Mouse (Mus musculus): ENCODE results near the gene Sestd1. TPM values are rescaled to one million over a fixed set of nuclear protein-coding genes. Genes with fewer than 3 reads are reported as not detected.

Sestd1 gene
- polyA plus RNA-seq, 1 experiment from 2014 or later: 17.3 TPM

GRCm38 (mm10) chr2:77148215-77148614 is 132.2 kb downstream of the Sestd1 start:
- 43% methylated on average over 4 of the region's 4 CpGs for WGBS
- no peaks in the 10 kb centered on the region for H3K9me3 ChIP-seq
- H3K27me3 ChIP-seq: no peaks in the 10 kb centered on the region
- H3K9ac ChIP-seq: no peak overlapping the region
- no peaks in the 10 kb centered on the region for H3K36me3 ChIP-seq
- H3K27ac ChIP-seq: no peak overlapping the region
- no peak for ATAC-seq (ENCODE audit: insufficient number of reproducible peaks, low FRiP score, low TSS enrichment, low read depth)
- H3K4me2 ChIP-seq: no peak overlapping the region
- H3K4me3 ChIP-seq: no peak overlapping the region
- H3K4me1 ChIP-seq: peaks cover 3% of the 10 kb centered on the region; the same call in 1 of the 2 replicates

- Histone ChIP-seq H3K9ac (no peak overlapping the region), H3K4me3 (no peak overlapping the region), H3K4me1 (peaks cover 3% of the 10 kb centered on the region; the same call in 1 of the 2 replicates), H3K9me3 (no peaks in the 10 kb centered on the region), H3K4me2 (no peak overlapping the region), H3K27me3 (no peaks in the 10 kb centered on the region), H3K36me3 (no peaks in the 10 kb centered on the region), H3K27ac (no peak overlapping the region)
- no peak for ATAC-seq (ENCODE audit: insufficient number of reproducible peaks, low FRiP score, low TSS enrichment, low read depth)
- WGBS: 73% methylated on average over 2 of the region's 2 CpGs
Measured at GRCm38 (mm10) chr2:77146968-77147367, 133.4 kb downstream of the Sestd1 start.

- ATAC-seq (ENCODE audit: insufficient number of reproducible peaks, low FRiP score, low TSS enrichment, low read depth): no peak
- Histone ChIP-seq H3K36me3 (no peaks in the 10 kb centered on the region), H3K9ac (no peak overlapping the region), H3K4me2 (no peak overlapping the region), H3K27me3 (no peaks in the 10 kb centered on the region), H3K27ac (no peak overlapping the region), H3K4me3 (no peak overlapping the region), H3K4me1 (peaks cover 3% of the 10 kb centered on the region; the same call in 1 of the 2 replicates), H3K9me3 (no peaks in the 10 kb centered on the region)
- WGBS: 58% methylated on average over 3 of the region's 3 CpGs
Measured at GRCm38 (mm10) chr2:77146291-77146690, 134.1 kb downstream of the Sestd1 start.

GRCm38 (mm10) chr2:77143536-77143935 is 136.9 kb downstream of the Sestd1 start:
- no peaks in the 10 kb centered on the region for H3K27me3 ChIP-seq
- no peaks in the 10 kb centered on the region for H3K36me3 ChIP-seq
- peaks cover 3% of the 10 kb centered on the region; the same call in 1 of the 2 replicates for H3K4me1 ChIP-seq
- H3K9me3 ChIP-seq: no peaks in the 10 kb centered on the region
- H3K4me3 ChIP-seq: no peak overlapping the region
- 45% methylated on average over 6 of the region's 6 CpGs for WGBS
- no peak overlapping the region for H3K27ac ChIP-seq
- ATAC-seq (ENCODE audit: insufficient number of reproducible peaks, low FRiP score, low TSS enrichment, low read depth): no peak
- H3K9ac ChIP-seq: no peak overlapping the region
- H3K4me2 ChIP-seq: no peak overlapping the region

- Histone ChIP-seq H3K4me1 (no peaks in the 10 kb centered on the region), H3K4me2 (no peak overlapping the region), H3K27ac (no peak overlapping the region), H3K9me3 (no peaks in the 10 kb centered on the region), H3K4me3 (no peak overlapping the region), H3K36me3 (no peaks in the 10 kb centered on the region), H3K27me3 (no peaks in the 10 kb centered on the region), H3K9ac (no peak overlapping the region)
- WGBS: 88% methylated on average over 6 of the region's 6 CpGs
- ATAC-seq (ENCODE audit: insufficient number of reproducible peaks, low FRiP score, low TSS enrichment, low read depth): no peak
Measured at GRCm38 (mm10) chr2:77138879-77139278, 141.5 kb downstream of the Sestd1 start.

- Histone ChIP-seq H3K4me3 (no peak overlapping the region), H3K4me2 (no peak overlapping the region), H3K27ac (no peak overlapping the region), H3K4me1 (no peaks in the 10 kb centered on the region), H3K36me3 (no peaks in the 10 kb centered on the region), H3K27me3 (no peaks in the 10 kb centered on the region), H3K9me3 (no peaks in the 10 kb centered on the region), H3K9ac (no peak overlapping the region)
- WGBS: 35% methylated on average over 1 of the region's 1 CpGs
- no peak for ATAC-seq (ENCODE audit: insufficient number of reproducible peaks, low FRiP score, low TSS enrichment, low read depth)
Measured at GRCm38 (mm10) chr2:77134906-77135305, 145.5 kb downstream of the Sestd1 start.

GRCm38 (mm10) chr2:77133407-77133806 is 147.0 kb downstream of the Sestd1 start:
- Histone ChIP-seq H3K9ac (no peak overlapping the region), H3K36me3 (no peaks in the 10 kb centered on the region), H3K4me3 (no peak overlapping the region), H3K4me1 (no peaks in the 10 kb centered on the region), H3K27ac (no peak overlapping the region), H3K9me3 (no peaks in the 10 kb centered on the region), H3K27me3 (no peaks in the 10 kb centered on the region), H3K4me2 (no peak overlapping the region)
- 80% methylated on average over 1 of the region's 1 CpGs for WGBS
- no peak for ATAC-seq (ENCODE audit: insufficient number of reproducible peaks, low FRiP score, low TSS enrichment, low read depth)

Other genes with a start within 250 kb of the Sestd1 start
- gene Ccdc141, start 110.0 kb downstream of the Sestd1 start, polyA plus RNA-seq (2015; fragmentation: Nextera tagmentation; extraction: Ambion mirVana): 15.9 and 24.5 TPM in 2 replicates